Mouse (Mus musculus): Measurements from ENCODE around the gene Ankrd34a. TPM values are rescaled to one million over a fixed set of nuclear protein-coding genes. Genes with fewer than 3 reads are reported as not detected.

Gene Ankrd34a
- polyA plus RNA-seq, 1 experiment from 2014 or later = 0.15 TPM

DNA sequence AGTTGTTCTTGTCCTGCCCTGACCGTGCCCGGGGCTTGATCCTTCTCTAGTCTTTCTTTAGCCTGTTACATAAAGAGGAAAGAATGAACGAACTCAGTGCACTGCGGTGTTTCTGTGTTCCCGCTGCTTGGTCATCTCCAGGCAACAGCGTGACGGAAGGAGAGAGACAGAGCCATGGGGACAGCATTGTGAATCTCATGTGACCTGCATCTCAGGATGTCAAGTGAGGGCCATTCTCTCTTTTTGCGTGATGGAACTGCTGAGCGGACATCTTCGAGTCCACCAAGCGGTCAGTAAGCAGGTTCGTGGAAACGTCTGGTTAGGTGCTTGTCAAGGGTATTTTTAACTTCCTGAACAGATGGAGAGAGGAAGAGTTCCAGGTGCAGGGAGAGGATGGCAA lies 26.9 kb upstream of the Ankrd34a start:
- WGBS (ENCODE audit: insufficient replicate concordance) = 85% methylated on average over 13 of the region's 13 CpGs
- H3K27me3 ChIP-seq (ENCODE audit: control insufficient read depth, insufficient read depth, low read depth, low read length) = no peaks in the 10 kb centered on the region
- no peaks in the 10 kb centered on the region for H3K9me3 ChIP-seq (replicated peaks; ENCODE audit: control insufficient read depth, low read length)
- ATAC-seq (ENCODE audit: low read depth) = no peak
- no peak overlapping the region for H3K4me2 ChIP-seq (ENCODE audit: low read depth, low read length)
- H3K36me3 ChIP-seq (ENCODE audit: control insufficient read depth, insufficient read depth) = no peaks in the 10 kb centered on the region
- no peak overlapping the region for H3K27ac ChIP-seq (ENCODE audit: low read length)
- peaks cover 23% of the 10 kb centered on the region for H3K4me1 ChIP-seq (ENCODE audit: control insufficient read depth, low read depth, low read length)
- H3K9ac ChIP-seq (ENCODE audit: low read depth, low read length) = no peak overlapping the region
- no peak overlapping the region for H3K4me3 ChIP-seq (ENCODE audit: low read depth, low read length)

DNA sequence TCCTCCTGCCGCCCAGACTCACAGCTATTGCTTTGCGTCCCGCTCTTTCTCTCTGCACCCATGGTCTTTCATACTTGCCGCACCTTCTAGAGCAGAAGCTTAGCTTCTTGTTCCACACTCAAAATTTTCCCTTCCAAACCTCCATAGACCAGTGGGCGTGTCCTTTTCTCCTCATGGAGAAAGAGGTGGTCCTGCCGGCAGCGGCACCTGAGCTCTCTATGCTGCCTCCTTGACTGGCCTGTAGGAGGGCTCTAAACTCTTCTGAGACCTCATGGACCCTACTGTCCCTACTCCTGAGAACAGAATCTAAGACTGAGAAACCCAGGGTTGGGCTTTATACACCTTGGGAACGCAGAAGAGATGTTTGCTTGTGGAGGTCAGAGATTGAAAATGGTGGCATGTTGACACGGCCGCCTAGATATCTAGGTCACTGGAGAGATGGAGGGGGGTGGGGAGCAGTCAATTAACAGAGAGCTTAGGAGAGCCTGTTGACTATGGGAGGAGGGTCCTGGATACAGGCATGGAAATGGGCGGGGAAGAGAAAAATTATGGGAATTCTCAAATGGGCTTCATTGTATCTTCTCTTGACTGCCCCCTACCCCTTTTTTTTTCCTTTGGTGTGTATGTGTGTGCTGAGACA lies 26.4 kb upstream of the Ankrd34a start:
- Histone ChIP-seq H3K27me3 (ENCODE audit: control insufficient read depth, insufficient read depth, low read depth, low read length) (no peaks in the 10 kb centered on the region), H3K27ac (ENCODE audit: low read length) (peak overlapping the region; percentile 29; the same call in 1 of the 2 replicates), H3K4me3 (ENCODE audit: low read depth, low read length) (no peak overlapping the region), H3K9ac (ENCODE audit: low read depth, low read length) (no peak overlapping the region), H3K36me3 (ENCODE audit: control insufficient read depth, insufficient read depth) (no peaks in the 10 kb centered on the region), H3K4me1 (ENCODE audit: control insufficient read depth, low read depth, low read length) (peaks cover 21% of the 10 kb centered on the region), H3K9me3 (replicated peaks; ENCODE audit: control insufficient read depth, low read length) (no peaks in the 10 kb centered on the region), H3K4me2 (ENCODE audit: low read depth, low read length) (no peak overlapping the region)
- ATAC-seq (ENCODE audit: low read depth) = 0 out of 2 replicates have a peak, but pooled peaks have one; percentile 27
- WGBS (ENCODE audit: insufficient replicate concordance) = 70% methylated on average over 11 of the region's 11 CpGs

DNA sequence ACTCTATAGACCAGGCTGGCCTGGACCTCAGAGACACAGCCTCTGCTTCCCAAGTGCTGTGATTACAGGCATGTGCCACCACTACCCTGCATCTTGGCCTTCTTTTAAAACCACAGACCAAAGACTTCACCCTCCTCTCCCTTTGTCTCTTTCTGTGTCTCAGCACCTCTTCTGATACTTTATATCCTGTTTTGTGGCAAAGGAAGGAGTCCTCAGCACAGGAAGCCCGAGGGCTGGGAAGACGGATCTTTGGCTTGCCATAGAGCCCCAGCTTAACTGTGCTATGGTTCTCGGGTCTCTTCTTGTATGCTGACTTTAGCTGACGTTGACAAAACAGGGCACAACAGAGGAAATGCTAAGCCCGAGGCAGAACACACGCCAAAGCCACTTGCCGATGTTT lies 25.8 kb upstream of the Ankrd34a start:
- H3K36me3 ChIP-seq (ENCODE audit: control insufficient read depth, insufficient read depth) = no peaks in the 10 kb centered on the region
- no peak for ATAC-seq (ENCODE audit: low read depth)
- H3K4me2 ChIP-seq (ENCODE audit: low read depth, low read length) = no peak overlapping the region
- peaks cover 25% of the 10 kb centered on the region for H3K4me1 ChIP-seq (ENCODE audit: control insufficient read depth, low read depth, low read length)
- peak overlapping the region; percentile 29; the same call in 1 of the 2 replicates for H3K27ac ChIP-seq (ENCODE audit: low read length)
- no peaks in the 10 kb centered on the region for H3K27me3 ChIP-seq (ENCODE audit: control insufficient read depth, insufficient read depth, low read depth, low read length)
- H3K9me3 ChIP-seq (replicated peaks; ENCODE audit: control insufficient read depth, low read length) = no peaks in the 10 kb centered on the region
- 34% methylated on average over 7 of the region's 7 CpGs for WGBS (ENCODE audit: insufficient replicate concordance)
- no peak overlapping the region for H3K4me3 ChIP-seq (ENCODE audit: low read depth, low read length)
- no peak overlapping the region for H3K9ac ChIP-seq (ENCODE audit: low read depth, low read length)

DNA sequence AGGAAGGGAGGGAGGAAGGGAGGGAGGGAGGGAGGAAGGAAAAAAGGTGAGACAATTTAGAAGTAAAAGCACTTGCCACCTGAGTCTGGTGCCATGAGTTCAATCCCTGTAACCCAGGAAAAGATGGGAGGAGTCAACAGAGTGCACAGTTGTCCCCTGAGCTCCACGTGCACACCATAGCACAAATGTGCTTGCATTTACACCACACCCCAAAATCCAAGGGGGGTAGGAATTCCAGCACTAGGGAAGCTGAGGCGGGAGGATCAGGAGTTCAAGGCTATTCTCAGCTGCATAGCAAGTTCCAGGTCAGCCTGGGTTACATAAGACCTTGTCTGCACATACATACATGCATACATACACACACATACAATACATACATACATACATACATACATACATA lies 25.1 kb upstream of the Ankrd34a start:
- WGBS (ENCODE audit: insufficient replicate concordance) = 62% methylated on average over 2 of the region's 2 CpGs
- ATAC-seq (ENCODE audit: low read depth) = no peak
- Histone ChIP-seq H3K4me3 (ENCODE audit: low read depth, low read length) (no peak overlapping the region), H3K4me2 (ENCODE audit: low read depth, low read length) (no peak overlapping the region), H3K27ac (ENCODE audit: low read length) (no peak overlapping the region; the same call in 1 of the 2 replicates), H3K9me3 (replicated peaks; ENCODE audit: control insufficient read depth, low read length) (no peaks in the 10 kb centered on the region), H3K9ac (ENCODE audit: low read depth, low read length) (no peak overlapping the region), H3K4me1 (ENCODE audit: control insufficient read depth, low read depth, low read length) (peaks cover 29% of the 10 kb centered on the region), H3K27me3 (ENCODE audit: control insufficient read depth, insufficient read depth, low read depth, low read length) (no peaks in the 10 kb centered on the region), H3K36me3 (ENCODE audit: control insufficient read depth, insufficient read depth) (no peaks in the 10 kb centered on the region)

DNA sequence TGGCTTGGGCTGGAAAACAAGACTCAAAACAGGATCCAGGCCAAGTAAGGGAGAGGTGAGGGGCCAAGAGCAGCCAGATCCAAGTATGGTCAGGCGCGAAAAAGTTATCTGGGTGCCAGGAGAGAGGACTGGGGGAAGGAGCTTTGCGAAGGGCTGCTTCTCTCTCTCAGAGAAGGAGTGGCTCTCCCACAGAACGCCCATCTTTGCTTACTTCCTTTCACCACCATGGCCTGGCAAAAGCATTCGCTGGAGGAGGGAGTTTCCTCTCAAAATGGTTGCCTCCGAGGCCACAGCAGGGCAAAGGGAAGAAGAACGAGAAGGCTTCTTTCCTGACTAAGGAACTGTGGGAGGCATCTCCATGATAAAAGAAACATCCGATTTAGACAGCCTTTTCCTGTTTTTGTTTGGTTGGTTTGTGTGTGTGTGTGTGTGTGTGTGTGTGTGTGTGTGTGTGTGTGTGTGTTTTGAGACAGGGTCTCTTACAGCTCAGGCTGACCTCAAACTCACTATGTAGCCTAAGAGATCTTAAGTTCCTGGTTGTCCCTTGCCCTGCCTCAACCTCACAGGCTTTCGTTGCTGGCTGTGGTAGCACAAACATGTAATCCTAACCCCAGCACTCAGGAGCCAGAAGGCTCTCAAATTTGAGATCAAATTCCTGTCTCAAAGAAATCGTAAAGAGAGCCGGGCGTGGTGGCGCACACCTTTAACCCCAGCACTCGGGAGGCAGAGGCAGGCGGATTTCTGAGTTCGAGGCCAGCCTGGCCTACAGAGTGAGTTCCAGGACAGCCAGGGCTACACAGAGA lies 24.3 kb upstream of the Ankrd34a start:
- H3K4me1 ChIP-seq (ENCODE audit: control insufficient read depth, low read depth, low read length) = peaks cover 32% of the 10 kb centered on the region
- H3K4me2 ChIP-seq (ENCODE audit: low read depth, low read length) = no peak overlapping the region
- ATAC-seq (ENCODE audit: low read depth) = no peak
- no peaks in the 10 kb centered on the region for H3K9me3 ChIP-seq (replicated peaks; ENCODE audit: control insufficient read depth, low read length)
- no peak overlapping the region for H3K4me3 ChIP-seq (ENCODE audit: low read depth, low read length)
- H3K9ac ChIP-seq (ENCODE audit: low read depth, low read length) = no peak overlapping the region
- H3K27me3 ChIP-seq (ENCODE audit: control insufficient read depth, insufficient read depth, low read depth, low read length) = no peaks in the 10 kb centered on the region
- no peaks in the 10 kb centered on the region for H3K36me3 ChIP-seq (ENCODE audit: control insufficient read depth, insufficient read depth)
- peak overlapping the region; percentile 49; the same call in 1 of the 2 replicates for H3K27ac ChIP-seq (ENCODE audit: low read length)
- WGBS (ENCODE audit: insufficient replicate concordance) = 54% methylated on average over 16 of the region's 16 CpGs

DNA sequence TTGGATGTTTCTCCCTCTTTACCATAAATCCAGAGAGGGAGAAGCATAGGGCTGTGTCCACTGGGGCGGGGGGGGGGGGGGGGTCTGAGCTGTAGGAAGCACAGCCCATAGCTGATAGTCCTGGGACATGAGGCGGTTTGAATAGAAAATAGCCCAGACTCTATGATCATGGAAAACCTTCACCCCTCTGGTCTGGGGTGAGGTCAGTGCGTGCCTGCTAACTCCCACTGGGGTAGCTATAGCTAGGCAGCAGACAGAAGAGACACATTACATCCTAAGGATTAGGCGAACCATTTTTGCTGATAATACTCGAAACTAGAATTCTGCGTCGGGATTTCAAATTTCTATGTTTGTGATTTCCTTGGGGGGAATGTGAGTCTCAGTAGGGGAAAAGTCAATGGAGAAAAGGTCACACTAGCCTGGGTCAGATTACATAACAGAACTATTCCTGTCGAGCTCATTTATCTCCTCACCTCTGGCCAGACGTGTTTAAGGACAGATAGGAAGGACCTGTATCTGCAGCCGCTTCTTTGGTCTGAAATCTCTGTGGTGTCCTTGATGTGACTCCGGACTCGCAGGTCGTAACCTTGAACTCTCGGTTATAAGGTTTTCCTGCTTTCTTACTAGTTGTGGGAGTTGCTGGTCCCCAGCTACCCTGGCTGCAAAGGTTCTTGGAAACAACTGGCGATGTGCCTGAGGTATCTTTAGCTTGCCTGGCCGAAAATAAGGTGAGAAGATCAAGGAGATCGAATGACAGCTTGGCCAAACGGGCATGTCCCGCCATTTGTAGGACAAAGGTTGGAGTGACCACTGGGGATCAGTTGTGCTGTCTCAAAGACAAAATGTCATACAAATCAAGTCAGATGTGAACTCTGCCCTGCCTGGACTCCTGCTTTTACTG lies 22.6 kb upstream of the Ankrd34a start:
- H3K9ac ChIP-seq (ENCODE audit: low read depth, low read length) = no peak overlapping the region
- no peaks in the 10 kb centered on the region for H3K9me3 ChIP-seq (replicated peaks; ENCODE audit: control insufficient read depth, low read length)
- WGBS (ENCODE audit: insufficient replicate concordance) = 53% methylated on average over 19 of the region's 19 CpGs
- no peak for ATAC-seq (ENCODE audit: low read depth)
- no peak overlapping the region for H3K27ac ChIP-seq (ENCODE audit: low read length)
- H3K36me3 ChIP-seq (ENCODE audit: control insufficient read depth, insufficient read depth) = no peaks in the 10 kb centered on the region
- H3K4me3 ChIP-seq (ENCODE audit: low read depth, low read length) = no peak overlapping the region
- no peak overlapping the region for H3K4me2 ChIP-seq (ENCODE audit: low read depth, low read length)
- H3K27me3 ChIP-seq (ENCODE audit: control insufficient read depth, insufficient read depth, low read depth, low read length) = no peaks in the 10 kb centered on the region
- peaks cover 32% of the 10 kb centered on the region for H3K4me1 ChIP-seq (ENCODE audit: control insufficient read depth, low read depth, low read length)

DNA sequence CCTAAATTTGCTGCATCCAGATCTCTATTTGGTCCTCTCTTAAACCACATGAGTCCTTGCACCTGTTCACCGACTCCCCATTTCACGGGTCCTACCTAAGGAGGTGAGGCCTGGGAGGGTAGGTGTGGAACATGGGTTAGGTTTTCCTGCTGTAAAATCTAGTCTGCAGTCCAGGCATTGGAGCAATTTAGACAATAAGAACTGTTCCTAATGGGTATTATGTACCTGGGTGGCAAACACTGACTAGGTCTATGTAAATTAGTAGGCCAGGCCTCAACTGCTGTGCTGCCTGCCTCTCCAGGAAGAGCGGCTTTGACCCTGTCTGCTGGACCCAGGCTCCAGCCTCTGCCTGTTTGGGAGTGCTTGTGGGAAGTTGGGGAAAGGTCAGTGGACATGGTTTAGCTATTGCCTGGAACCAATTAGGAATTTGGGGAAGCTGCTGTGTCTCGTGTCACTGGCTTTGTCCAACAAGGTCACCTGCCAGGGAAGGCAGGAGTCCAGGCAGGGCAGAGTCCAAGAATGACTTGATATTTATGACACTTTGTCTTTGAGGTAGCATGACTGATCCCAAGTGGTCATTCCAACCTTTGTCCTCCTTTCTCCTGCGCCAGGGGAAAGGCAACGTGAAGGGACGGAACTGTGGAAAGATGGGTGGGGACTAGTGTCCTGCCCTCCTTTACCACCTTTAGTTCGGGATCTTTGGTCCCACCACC lies 21.0 kb upstream of the Ankrd34a start:
- H3K27ac ChIP-seq (ENCODE audit: low read length) = peak overlapping the region; percentile 78; the same call in 1 of the 2 replicates
- no peak overlapping the region for H3K9ac ChIP-seq (ENCODE audit: low read depth, low read length)
- H3K27me3 ChIP-seq (ENCODE audit: control insufficient read depth, insufficient read depth, low read depth, low read length) = no peaks in the 10 kb centered on the region
- no peak overlapping the region for H3K4me3 ChIP-seq (ENCODE audit: low read depth, low read length)
- no peaks in the 10 kb centered on the region for H3K9me3 ChIP-seq (replicated peaks; ENCODE audit: control insufficient read depth, low read length)
- no peak for ATAC-seq (ENCODE audit: low read depth)
- WGBS (ENCODE audit: insufficient replicate concordance) = 75% methylated on average over 8 of the region's 8 CpGs
- H3K36me3 ChIP-seq (ENCODE audit: control insufficient read depth, insufficient read depth) = no peaks in the 10 kb centered on the region
- peaks cover 36% of the 10 kb centered on the region for H3K4me1 ChIP-seq (ENCODE audit: control insufficient read depth, low read depth, low read length)
- H3K4me2 ChIP-seq (ENCODE audit: low read depth, low read length) = no peak overlapping the region; the same call in 1 of the 2 replicates

DNA sequence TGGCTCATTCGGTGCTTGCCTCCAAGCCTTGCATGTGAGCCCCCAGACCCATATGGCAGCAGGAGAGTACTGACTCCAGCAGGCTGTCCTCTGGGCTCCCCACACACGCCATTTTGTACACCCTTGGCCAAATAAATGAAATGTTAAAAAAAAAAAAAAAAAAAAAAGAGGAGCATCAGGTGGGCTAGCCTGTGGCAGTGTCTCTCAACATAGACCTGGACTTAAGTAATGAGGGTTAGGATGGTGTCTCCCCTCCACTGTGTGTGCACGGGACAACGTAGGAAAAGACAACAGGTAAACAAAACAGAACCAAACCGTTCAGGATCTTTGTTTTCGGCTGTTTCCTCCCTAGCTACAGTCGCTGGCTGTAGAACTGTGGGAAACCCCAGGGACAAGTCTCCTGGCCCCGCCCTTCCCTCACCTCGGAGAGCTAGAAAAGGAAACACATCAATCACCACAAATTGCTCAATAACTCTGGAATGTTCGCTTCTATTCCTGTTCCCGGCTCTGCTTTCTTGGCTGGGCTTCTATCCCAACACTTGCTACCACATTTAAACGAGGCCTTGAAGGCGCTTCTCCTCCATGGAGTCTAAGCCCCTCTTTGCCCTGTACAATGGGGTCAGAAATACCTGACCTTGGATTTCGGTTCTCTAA lies 20.3 kb upstream of the Ankrd34a start:
- ATAC-seq (ENCODE audit: low read depth) = peak; percentile 17
- no peaks in the 10 kb centered on the region for H3K9me3 ChIP-seq (replicated peaks; ENCODE audit: control insufficient read depth, low read length)
- peak overlapping the region; percentile 77 for H3K4me2 ChIP-seq (ENCODE audit: low read depth, low read length)
- H3K36me3 ChIP-seq (ENCODE audit: control insufficient read depth, insufficient read depth) = no peaks in the 10 kb centered on the region
- peak overlapping the region; percentile 55 for H3K9ac ChIP-seq (ENCODE audit: low read depth, low read length)
- H3K4me1 ChIP-seq (ENCODE audit: control insufficient read depth, low read depth, low read length) = peaks cover 38% of the 10 kb centered on the region
- peak overlapping the region; percentile 78 for H3K27ac ChIP-seq (ENCODE audit: low read length)
- no peaks in the 10 kb centered on the region for H3K27me3 ChIP-seq (ENCODE audit: control insufficient read depth, insufficient read depth, low read depth, low read length)
- peak overlapping the region; percentile 50 for H3K4me3 ChIP-seq (ENCODE audit: low read depth, low read length)
- WGBS (ENCODE audit: insufficient replicate concordance) = 21% methylated on average over 14 of the region's 14 CpGs
